Mouse (Mus musculus) midbrain, embryonic 10.5 days (tissue): Measurements from ENCODE around the gene Slc50a1. TPM values are rescaled to one million over a fixed set of nuclear protein-coding genes. Genes with fewer than 3 reads are reported as not detected.

Experiments
- DNase-seq: peaks from one replicate; pipeline ENCODE4 v3.0.0-alpha.2; 2017; ENCODE audit warnings: low spot score
- H3K27ac ChIP-seq: fragments of 300-500 bp; sonication (generic); replicated peaks from 2 replicates; pipeline ENCODE4 v1.5.1; 2016; ENCODE audit warnings: mild to moderate bottlenecking
- H3K27me3 ChIP-seq: fragments of 300-500 bp; sonication (generic); 2 replicates; pipeline ENCODE4 v1.6.1; 2016; ENCODE audit warnings: low read depth, mild to moderate bottlenecking; ENCODE audit not compliant: poor library complexity, severe bottlenecking
- H3K36me3 ChIP-seq: fragments of 300-500 bp; sonication (generic); 2 replicates; pipeline ENCODE4 v1.6.1; 2016; ENCODE audit warnings: mild to moderate bottlenecking, moderate library complexity
- H3K4me1 ChIP-seq: fragments of 300-500 bp; sonication (generic); 2 replicates; pipeline ENCODE4 v1.6.1; 2016
- H3K4me3 ChIP-seq: fragments of 300-500 bp; sonication (generic); 2 replicates; pipeline ENCODE4 v1.5.1; 2016; ENCODE audit warnings: mild to moderate bottlenecking, moderate library complexity
- H3K9me3 ChIP-seq: fragments of 300-500 bp; sonication (generic); replicated peaks from 2 replicates; pipeline ENCODE4 v1.6.1; 2016; ENCODE audit warnings: mild to moderate bottlenecking
- WGBS: fragments of 180-500 bp; shearing (Covaris S2); methylation state at CpG from one replicate; pipeline ENCODE4 v1.1.7; 2016; 5-methylcytosine and 5-hydroxymethylcytosine counted together
- polyA plus RNA-seq: library from polyadenylated mRNA; unstranded; fragments of >200 nt; fragmentation: Nextera tagmentation; extraction: Ambion mirVana; gene quantifications from 2 replicates; pipeline ENCODE4 v1.2.1, GENCODE M21; 2016

Slc50a1 gene
- polyA plus RNA-seq, 1 experiment from 2014 or later: 29.8 TPM

DNA sequence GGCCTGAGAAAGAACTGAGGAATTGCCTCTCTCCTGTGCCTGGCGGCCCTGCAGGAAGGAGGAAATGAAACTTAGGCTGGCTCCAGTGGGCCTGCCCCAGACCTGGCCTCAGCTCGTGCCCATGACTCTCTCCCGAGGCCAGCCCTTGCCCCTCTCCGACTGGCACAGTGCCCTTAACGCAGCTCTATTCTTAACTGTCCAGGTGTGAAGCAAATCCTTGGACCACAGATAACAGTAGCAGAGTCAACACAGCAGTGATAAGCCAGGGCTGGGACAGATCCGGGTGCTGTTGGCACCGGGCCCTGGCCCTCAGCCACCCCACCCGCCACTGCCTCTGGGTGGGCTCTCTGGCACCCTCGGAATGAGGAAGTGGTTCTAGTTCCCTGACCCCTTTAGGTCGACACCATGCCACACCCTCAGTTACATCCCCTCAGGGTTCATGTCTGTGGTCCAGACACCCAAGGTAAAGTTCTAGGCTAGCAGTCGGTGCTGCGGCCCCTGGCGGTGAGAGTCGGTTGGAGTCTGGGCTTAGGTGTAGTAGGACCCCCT is 36.7 kb downstream of the Slc50a1 start:
- Histone ChIP-seq H3K4me3 (no peak overlapping the region), H3K27ac (0 out of 2 replicates have a peak overlapping the region, but pooled peaks have one; percentile 25), H3K9me3 (no peaks in the 10 kb centered on the region), H3K27me3 (peaks cover 32% of the 10 kb centered on the region), H3K36me3 (peaks cover 59% of the 10 kb centered on the region), H3K4me1 (peaks cover 21% of the 10 kb centered on the region)
- 87% methylated on average over 14 of the region's 14 CpGs for WGBS
- DNase-seq: no peak

- 73% methylated on average over 6 of the region's 6 CpGs for WGBS
- no peaks in the 10 kb centered on the region for H3K9me3 ChIP-seq
- no peak overlapping the region for H3K4me3 ChIP-seq
- H3K4me1 ChIP-seq: peaks cover 26% of the 10 kb centered on the region
- peaks cover 33% of the 10 kb centered on the region for H3K27me3 ChIP-seq
- no peak for DNase-seq
- H3K27ac ChIP-seq: no peak overlapping the region
- peaks cover 49% of the 10 kb centered on the region for H3K36me3 ChIP-seq
Measured at GRCm38 (mm10) chr3:89232614-89233013, 37.8 kb downstream of the Slc50a1 start.

GRCm38 (mm10) chr3:89231772-89232275 is 38.5 kb downstream of the Slc50a1 start:
- peaks cover 44% of the 10 kb centered on the region for H3K36me3 ChIP-seq
- peaks cover 33% of the 10 kb centered on the region for H3K27me3 ChIP-seq
- WGBS: 78% methylated on average over 16 of the region's 16 CpGs
- peaks cover 33% of the 10 kb centered on the region for H3K4me1 ChIP-seq
- no peak overlapping the region for H3K27ac ChIP-seq
- DNase-seq: no peak
- H3K9me3 ChIP-seq: no peaks in the 10 kb centered on the region
- H3K4me3 ChIP-seq: no peak overlapping the region

DNA sequence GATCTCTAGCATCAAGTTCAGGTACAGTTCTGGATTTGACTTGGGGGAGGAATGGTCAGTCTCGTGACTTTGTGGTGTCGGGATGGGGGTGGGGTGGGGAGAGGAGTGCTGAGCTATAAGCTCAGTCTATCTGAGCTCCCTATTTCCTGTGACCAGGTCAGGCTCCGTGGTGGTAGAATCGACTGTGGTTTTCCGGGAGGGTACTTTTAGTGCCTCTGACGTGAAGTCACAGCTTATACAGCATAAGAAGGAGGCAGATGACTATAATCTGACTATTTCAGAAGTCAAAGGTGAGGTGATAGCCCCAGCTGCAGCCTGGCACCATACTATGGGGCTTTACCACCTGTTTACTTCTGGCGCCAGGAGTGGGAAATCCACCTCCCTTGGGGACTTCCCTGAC is 39.0 kb downstream of the Slc50a1 start:
- DNase-seq: no peak
- Histone ChIP-seq H3K27ac (no peak overlapping the region), H3K27me3 (peaks cover 33% of the 10 kb centered on the region), H3K4me1 (peaks cover 35% of the 10 kb centered on the region), H3K4me3 (no peak overlapping the region), H3K36me3 (peaks cover 40% of the 10 kb centered on the region), H3K9me3 (no peaks in the 10 kb centered on the region)
- WGBS: 72% methylated on average over 7 of the region's 7 CpGs

DNA sequence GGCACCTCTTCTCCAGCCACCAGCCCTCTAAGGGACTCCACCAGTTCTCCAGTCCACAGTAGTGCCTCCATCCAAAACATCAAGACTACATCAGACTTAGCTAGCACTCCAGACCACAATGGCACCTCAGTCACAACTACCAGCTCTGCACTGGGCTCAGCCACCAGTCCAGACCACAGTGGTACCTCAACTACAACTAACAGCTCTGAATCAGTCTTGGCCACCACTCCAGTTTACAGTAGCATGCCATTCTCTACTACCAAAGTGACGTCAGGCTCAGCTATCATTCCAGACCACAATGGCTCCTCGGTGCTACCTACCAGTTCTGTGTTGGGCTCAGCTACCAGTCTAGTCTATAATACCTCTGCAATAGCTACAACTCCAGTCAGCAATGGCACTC is 39.8 kb downstream of the Slc50a1 start:
- peaks cover 43% of the 10 kb centered on the region for H3K4me1 ChIP-seq

GRCm38 (mm10) chr3:89229276-89229675 is 41.1 kb downstream of the Slc50a1 start:
- Histone ChIP-seq H3K4me1 (peaks cover 56% of the 10 kb centered on the region), H3K9me3 (no peaks in the 10 kb centered on the region), H3K27me3 (peaks cover 33% of the 10 kb centered on the region), H3K36me3 (peaks cover 39% of the 10 kb centered on the region), H3K4me3 (peak overlapping the region; percentile 89; the same call in 1 of the 2 replicates), H3K27ac (peak overlapping the region; percentile 99; the same call in 1 of the 2 replicates)
- no peak for DNase-seq
- 63% methylated on average over 4 of the region's 4 CpGs for WGBS

More for the DNA sequence above, 39.8 kb downstream of the Slc50a1 start:
- Histone ChIP-seq H3K4me3 (no peak overlapping the region), H3K9me3 (no peaks in the 10 kb centered on the region), H3K27ac (peak overlapping the region; percentile 4; the same call in 1 of the 2 replicates), H3K36me3 (peaks cover 38% of the 10 kb centered on the region), H3K27me3 (peaks cover 33% of the 10 kb centered on the region)
- DNase-seq: no peak
- WGBS: 92% methylated on average over 2 of the region's 2 CpGs

DNA sequence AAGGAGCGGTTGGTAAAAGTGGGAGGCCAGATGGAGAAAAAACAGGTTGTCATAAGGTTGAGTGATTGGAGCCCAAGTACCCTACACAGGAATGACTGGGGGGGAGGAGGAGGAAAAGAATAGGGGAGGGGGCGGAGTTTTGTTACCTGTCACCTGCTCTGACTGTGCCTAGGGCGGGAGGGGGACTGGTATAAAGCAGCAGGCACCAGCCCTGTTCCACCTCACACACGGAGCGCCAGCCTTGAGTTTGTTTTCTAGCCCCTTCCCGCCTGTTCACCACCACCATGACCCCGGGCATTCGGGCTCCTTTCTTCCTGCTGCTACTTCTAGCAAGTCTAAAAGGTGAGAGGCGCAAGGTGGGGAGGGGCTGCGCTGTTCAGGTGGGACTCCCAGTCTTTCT is 41.5 kb downstream of the Slc50a1 start, which contains the start of gene Muc1:
Muc1 (plus strand) TSS at position 222 of the 400 bp plus-strand sequence.
- Histone ChIP-seq H3K27ac (peak within 1 kb of the TSS; percentile 99), H3K36me3 (peaks cover 39% of the 10 kb centered on the region), H3K4me1 (peaks cover 60% of the 10 kb centered on the region), H3K9me3 (no peaks in the 10 kb centered on the region), H3K27me3 (peaks cover 33% of the 10 kb centered on the region), H3K4me3 (peak within 1 kb of the TSS; percentile 89)
- no peak for DNase-seq
- 36% methylated on average over 10 of the region's 10 CpGs for WGBS

GRCm38 (mm10) chr3:89228180-89228549 is 42.2 kb downstream of the Slc50a1 start:
- Histone ChIP-seq H3K27ac (peak overlapping the region; percentile 99), H3K4me1 (peaks cover 67% of the 10 kb centered on the region), H3K9me3 (no peaks in the 10 kb centered on the region), H3K27me3 (peaks cover 33% of the 10 kb centered on the region), H3K36me3 (peaks cover 39% of the 10 kb centered on the region), H3K4me3 (peak overlapping the region; percentile 89)
- DNase-seq: peak; percentile 91
- under 1% methylated on average over 20 of the region's 20 CpGs for WGBS

DNA sequence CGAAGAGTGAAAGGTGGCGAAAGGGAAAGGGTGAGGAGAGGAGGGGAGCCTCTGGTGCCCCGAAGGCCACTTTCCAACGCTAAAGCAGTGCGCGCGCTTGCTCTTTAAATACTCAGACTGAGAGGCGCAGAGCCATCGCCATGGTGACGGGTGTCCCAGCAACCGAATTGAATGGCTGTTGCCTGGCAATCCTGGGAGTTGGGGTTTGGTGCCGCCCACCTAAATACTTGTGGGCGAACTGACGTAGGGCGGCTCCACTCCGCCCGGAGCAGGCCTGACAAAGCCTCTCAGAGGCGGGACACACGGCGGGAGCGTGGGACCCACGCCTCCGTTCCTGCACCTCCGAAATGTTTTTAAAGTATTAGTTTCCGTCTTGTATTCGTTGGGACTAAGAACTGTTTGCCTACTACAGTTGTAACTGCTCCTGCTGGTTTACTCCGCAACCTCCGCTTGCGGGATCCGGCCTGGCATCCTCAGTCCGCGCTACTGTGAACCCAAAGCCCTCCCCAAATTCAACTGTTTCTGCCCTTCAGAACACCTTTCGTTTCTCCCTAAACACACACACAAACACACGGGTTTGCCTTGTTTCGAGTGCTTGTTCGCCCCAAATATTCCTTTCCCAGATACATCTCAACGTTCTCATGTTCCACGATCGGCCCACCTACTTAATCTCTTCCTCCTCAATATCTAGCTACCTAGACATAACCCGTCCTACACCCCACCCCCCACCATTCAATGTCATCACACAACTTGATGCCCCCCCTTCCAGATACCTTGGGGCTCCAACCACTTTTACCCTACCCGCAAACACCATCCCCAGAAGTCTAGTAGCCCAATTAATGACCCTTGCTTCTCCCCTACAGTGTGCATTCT is 42.8 kb downstream of the Slc50a1 start:
- Histone ChIP-seq H3K27ac (peak overlapping the region; percentile 99), H3K4me1 (peaks cover 73% of the 10 kb centered on the region), H3K9me3 (no peaks in the 10 kb centered on the region), H3K36me3 (peaks cover 46% of the 10 kb centered on the region), H3K27me3 (peaks cover 33% of the 10 kb centered on the region), H3K4me3 (peak overlapping the region; percentile 89)
- 2% methylated on average over 41 of the region's 41 CpGs for WGBS
- peak; percentile 99 for DNase-seq

GRCm38 (mm10) chr3:89226900-89227299 is 43.5 kb downstream of the Slc50a1 start, which contains the start of gene Mtx1:
Gene Mtx1, minus strand, starts transcription at chr3:89227088.
- peak within 1 kb of the TSS; percentile 99 for H3K27ac ChIP-seq

DNA sequence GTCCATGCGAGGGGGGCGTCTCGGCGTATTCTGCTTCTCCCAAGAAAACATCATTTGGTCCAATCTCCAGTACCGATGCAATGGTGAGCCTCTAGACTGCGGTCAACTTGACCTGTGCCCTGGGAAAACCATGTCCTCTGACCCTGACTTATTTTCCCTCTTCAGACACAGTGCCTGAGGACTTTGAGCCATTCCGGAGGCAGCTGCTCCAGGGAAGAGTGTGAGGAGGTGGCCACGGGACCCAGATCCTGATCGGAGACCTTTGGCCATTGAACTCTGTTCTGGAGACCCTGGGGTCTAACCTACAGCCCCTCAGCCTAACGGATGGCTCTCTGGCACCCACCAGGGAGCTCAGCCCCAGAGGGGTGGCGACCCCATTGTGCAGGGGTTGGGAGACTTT is 44.0 kb downstream of the Slc50a1 start:
- no peak for DNase-seq
- Histone ChIP-seq H3K27ac (peak overlapping the region; percentile 99), H3K4me3 (peak overlapping the region; percentile 89), H3K36me3 (peaks cover 57% of the 10 kb centered on the region), H3K27me3 (peaks cover 28% of the 10 kb centered on the region), H3K4me1 (peaks cover 77% of the 10 kb centered on the region), H3K9me3 (no peaks in the 10 kb centered on the region)
- 4% methylated on average over 11 of the region's 11 CpGs for WGBS

More at GRCm38 (mm10) chr3:89226900-89227299, 43.5 kb downstream of the Slc50a1 start, which contains the start of gene Mtx1:
- H3K27me3 ChIP-seq: peaks cover 33% of the 10 kb centered on the region
- under 1% methylated on average over 21 of the region's 21 CpGs for WGBS
- H3K9me3 ChIP-seq: no peaks in the 10 kb centered on the region
- peak within 1 kb of the TSS; percentile 89 for H3K4me3 ChIP-seq
- peaks cover 52% of the 10 kb centered on the region for H3K36me3 ChIP-seq
- DNase-seq: no peak
- H3K4me1 ChIP-seq: peaks cover 75% of the 10 kb centered on the region

DNA sequence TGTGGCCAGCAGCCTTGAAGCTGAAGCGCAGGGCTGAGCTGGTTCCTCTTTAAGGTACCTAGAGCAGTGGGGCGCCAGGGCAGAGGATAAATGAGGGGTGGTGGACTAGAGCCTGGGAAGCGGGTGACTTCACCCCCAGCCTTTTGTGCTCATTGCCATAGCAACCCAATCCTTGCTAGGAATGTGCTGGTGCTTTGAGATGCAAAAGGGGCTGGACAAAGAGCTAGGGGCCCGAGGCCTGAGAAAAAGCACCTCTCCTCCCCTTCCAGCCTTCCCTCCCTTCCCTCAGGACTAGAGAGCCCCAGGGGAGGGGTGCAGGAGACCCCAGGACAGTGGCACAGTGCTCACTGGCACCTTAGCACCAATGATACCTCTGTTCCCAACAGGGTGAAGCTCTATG is 44.5 kb downstream of the Slc50a1 start:
- no peaks in the 10 kb centered on the region for H3K9me3 ChIP-seq
- peaks cover 60% of the 10 kb centered on the region for H3K36me3 ChIP-seq
- H3K4me3 ChIP-seq: peak overlapping the region; percentile 89
- DNase-seq: peak; percentile 93
- H3K27me3 ChIP-seq: peaks cover 23% of the 10 kb centered on the region
- peaks cover 82% of the 10 kb centered on the region for H3K4me1 ChIP-seq
- H3K27ac ChIP-seq: peak overlapping the region; percentile 99
- WGBS: 11% methylated on average over 4 of the region's 4 CpGs
